Mouse (Mus musculus): Measurements from ENCODE around the gene 4930572O03Rik.
"Not testable (repeated sequence)": the region's sequence is repeated elsewhere in the genome, so short reads cannot be mapped to it uniquely, and the experiment has no call there.

DNA sequence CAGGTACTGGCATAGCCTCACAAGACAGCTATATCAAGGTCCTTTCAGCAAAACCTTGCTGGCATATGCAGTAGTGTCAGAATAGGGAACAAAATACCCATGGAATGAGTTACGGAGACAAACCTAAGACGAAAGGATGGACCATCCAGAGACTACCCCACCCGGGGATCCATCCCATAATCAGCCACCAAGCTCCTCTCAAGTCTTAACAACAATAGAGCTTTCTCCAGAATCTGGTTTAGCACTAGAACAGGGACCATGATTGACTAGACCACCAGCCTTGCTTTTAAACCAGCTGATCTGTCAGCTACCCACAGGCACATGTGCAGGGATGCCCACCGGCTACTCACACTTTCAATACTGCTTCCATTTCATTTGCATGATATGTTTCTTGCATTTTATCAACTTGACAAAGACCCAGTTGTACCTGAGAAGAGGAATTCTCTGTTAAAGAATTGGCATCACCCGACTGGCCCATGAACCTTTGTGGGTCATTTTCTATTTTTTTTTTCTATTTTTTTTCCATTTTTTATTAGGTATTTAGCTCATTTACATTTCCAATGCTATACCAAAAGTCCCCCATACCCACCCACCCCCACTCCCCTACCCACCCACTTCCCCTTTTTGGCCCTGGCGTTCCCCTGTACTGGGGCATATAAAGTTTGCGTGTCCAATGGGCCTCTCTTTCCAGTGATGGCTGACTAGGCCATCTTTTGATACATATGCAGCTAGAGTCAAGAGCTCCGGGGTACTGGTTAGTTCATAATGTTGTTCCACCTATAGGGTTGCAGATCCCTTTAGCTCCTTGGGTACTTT is 17.8 kb upstream of the 4930572O03Rik start:
- not testable (repeated sequence) for TF ChIP-seq POLR2A (IDR thresholded peaks at IDR 0.05; ENCODE audit: insufficient read depth, low read length); CTCF (IDR thresholded peaks at IDR 0.05; ENCODE audit: low read depth, low read length); EP300 (IDR thresholded peaks at IDR 0.05; ENCODE audit: insufficient read depth, low read depth, low read length)

Data from ES-Bruce4 (cell line).